Mouse (Mus musculus) small intestine, adult 2 months (tissue): ENCODE results near the gene Lsamp. TPM values are rescaled to one million over a fixed set of nuclear protein-coding genes. Genes with fewer than 3 reads are reported as not detected.

Source experiments
- H3K27ac ChIP-seq: fragments of 200-500 bp; 2 replicates; pipeline ENCODE4 v1.5.1; 2012; ENCODE audit warnings: low read depth, low read length, control low read depth, inconsistent platforms; ENCODE audit not compliant: insufficient read depth
- H3K27me3 ChIP-seq: fragments of 200-500 bp; 2 replicates; pipeline ENCODE4 v1.6.1; 2012; ENCODE audit warnings: mild to moderate bottlenecking, moderate library complexity, low read length, inconsistent platforms; ENCODE audit not compliant: control insufficient read depth, insufficient read depth
- H3K36me3 ChIP-seq: fragments of 200-500 bp; 2 replicates; pipeline ENCODE4 v1.6.1; 2012; ENCODE audit warnings: mild to moderate bottlenecking, low read length, control low read depth, inconsistent platforms; ENCODE audit not compliant: control insufficient read depth, insufficient read depth
- H3K4me1 ChIP-seq: fragments of 200-500 bp; 2 replicates; pipeline ENCODE4 v1.6.1; 2012; ENCODE audit warnings: low read length, inconsistent platforms, mixed read lengths; ENCODE audit not compliant: control insufficient read depth, insufficient read depth, insufficient read length
- H3K4me3 ChIP-seq: fragments of 200-500 bp; 2 replicates; pipeline ENCODE4 v1.5.1; 2012; ENCODE audit warnings: low read depth, mild to moderate bottlenecking, control low read depth, inconsistent platforms, low read length, moderate library complexity
- CTCF ChIP-seq: fragments of 200-500 bp; IDR thresholded peaks from 2 replicates; pipeline ENCODE4 v1.5.1; 2012; ENCODE audit warnings: low read depth, mild to moderate bottlenecking, control low read depth, inconsistent platforms, low read length, moderate library complexity, mixed read lengths; ENCODE audit not compliant: insufficient replicate concordance, insufficient read length; ENCODE audit errors: extremely low read depth
- POLR2A ChIP-seq: fragments of 200-500 bp; IDR thresholded peaks from 2 replicates; pipeline ENCODE4 v1.6.1; 2012; ENCODE audit warnings: low read depth, mild to moderate bottlenecking, control low read depth, inconsistent platforms, low read length, moderate library complexity
- WGBS: fragments of 180-500 bp; shearing (Covaris S2); methylation state at CpG from one replicate; pipeline ENCODE4 v1.1.7; 2018; 5-methylcytosine and 5-hydroxymethylcytosine counted together
- polyA plus RNA-seq: library from polyadenylated mRNA; depleted of rRNA; stranded (reverse); fragments of >200 nt; gene quantifications from 2 replicates; pipeline ENCODE4 v1.2.3, GENCODE M21; 2012

Lsamp gene
- polyA plus RNA-seq, 1 experiment = 0.08 TPM

- Histone ChIP-seq H3K4me3 (no peak overlapping the region), H3K4me1 (no peaks in the 10 kb centered on the region), H3K27ac (no peak overlapping the region), H3K36me3 (no peaks in the 10 kb centered on the region), H3K27me3 (no peaks in the 10 kb centered on the region)
- WGBS = 51% methylated on average over 1 of the region's 1 CpGs
- TF ChIP-seq POLR2A = no peak
- TF ChIP-seq CTCF = no peak
These were observed 26.9 kb downstream of the Lsamp start for GRCm38 (mm10) chr16:40011106-40011505.

GRCm38 (mm10) chr16:40022611-40023010, 38.5 kb downstream of the Lsamp start:
- no peak overlapping the region for H3K4me3 ChIP-seq
- 75% methylated on average over 3 of the region's 3 CpGs for WGBS
- no peaks in the 10 kb centered on the region for H3K27me3 ChIP-seq
- TF ChIP-seq POLR2A = no peak
- no peak for TF ChIP-seq CTCF
- no peaks in the 10 kb centered on the region for H3K4me1 ChIP-seq
- no peak overlapping the region for H3K27ac ChIP-seq
- H3K36me3 ChIP-seq = no peaks in the 10 kb centered on the region

GRCm38 (mm10) chr16:40036719-40037118, 52.6 kb downstream of the Lsamp start:
- 61% methylated on average over 1 of the region's 1 CpGs for WGBS
- Histone ChIP-seq H3K4me1 (no peaks in the 10 kb centered on the region), H3K4me3 (no peak overlapping the region), H3K27ac (no peak overlapping the region), H3K27me3 (no peaks in the 10 kb centered on the region), H3K36me3 (no peaks in the 10 kb centered on the region)
- TF ChIP-seq POLR2A = no peak
- no peak for TF ChIP-seq CTCF

GRCm38 (mm10) chr16:40059546-40059945, 75.4 kb downstream of the Lsamp start:
- TF ChIP-seq CTCF = no peak
- no peak for TF ChIP-seq POLR2A
- Histone ChIP-seq H3K36me3 (no peaks in the 10 kb centered on the region), H3K27ac (no peak overlapping the region), H3K4me3 (no peak overlapping the region), H3K4me1 (no peaks in the 10 kb centered on the region), H3K27me3 (no peaks in the 10 kb centered on the region)
- WGBS = 55% methylated on average over 2 of the region's 2 CpGs

DNA sequence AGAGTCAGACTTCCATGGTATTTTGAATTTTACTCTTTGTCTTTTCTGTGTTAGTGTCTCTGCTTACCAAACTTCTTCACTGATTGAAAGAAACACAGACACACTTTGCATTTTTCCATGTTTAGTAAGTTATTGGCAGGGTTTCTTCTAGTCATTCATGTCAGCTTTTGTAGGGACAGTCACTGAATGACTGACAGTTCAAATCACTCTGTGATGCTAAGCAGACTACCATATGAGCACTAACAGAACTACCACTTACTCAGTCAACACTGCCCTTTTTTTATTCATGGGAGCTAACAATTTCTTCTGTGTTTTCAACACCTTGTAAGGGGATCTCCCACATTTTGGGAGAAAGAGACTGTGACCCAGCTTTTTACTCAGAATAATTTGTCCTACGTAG, 75.8 kb downstream of the Lsamp start:
- TF ChIP-seq POLR2A (no peak), CTCF (no peak)
- H3K4me3 ChIP-seq = no peak overlapping the region
- no peaks in the 10 kb centered on the region for H3K27me3 ChIP-seq
- no peaks in the 10 kb centered on the region for H3K36me3 ChIP-seq
- no peak overlapping the region for H3K27ac ChIP-seq
- 50% methylated on average over 1 of the region's 1 CpGs for WGBS
- H3K4me1 ChIP-seq = no peaks in the 10 kb centered on the region

GRCm38 (mm10) chr16:40060491-40060890, 76.3 kb downstream of the Lsamp start:
- TF ChIP-seq CTCF (no peak), POLR2A (no peak)
- H3K27me3 ChIP-seq = no peaks in the 10 kb centered on the region
- no peak overlapping the region for H3K4me3 ChIP-seq
- 53% methylated on average over 2 of the region's 2 CpGs for WGBS
- H3K27ac ChIP-seq = no peak overlapping the region
- no peaks in the 10 kb centered on the region for H3K36me3 ChIP-seq
- H3K4me1 ChIP-seq = no peaks in the 10 kb centered on the region

DNA sequence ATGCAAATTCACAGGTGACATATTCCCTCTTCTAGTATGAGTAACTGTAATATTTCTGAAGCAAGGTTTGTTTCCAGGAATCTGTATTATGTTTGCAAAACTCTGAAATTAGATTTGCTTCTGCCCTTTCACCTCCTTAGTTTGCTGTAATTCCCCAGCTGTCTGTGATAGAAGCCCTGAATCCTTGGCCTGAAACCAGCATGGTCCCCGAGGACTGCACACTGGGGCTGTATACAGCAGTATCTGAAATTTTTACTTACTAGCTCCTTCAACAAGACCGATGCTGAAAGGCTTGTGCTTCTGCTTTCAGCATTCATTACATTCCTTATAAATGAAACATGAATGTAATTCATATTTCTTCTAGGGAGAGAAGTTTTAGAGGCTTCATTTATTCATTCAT, 91.4 kb downstream of the Lsamp start:
- no peak for TF ChIP-seq POLR2A
- TF ChIP-seq CTCF = no peak
- no peaks in the 10 kb centered on the region for H3K27me3 ChIP-seq
- no peak overlapping the region for H3K27ac ChIP-seq
- no peaks in the 10 kb centered on the region for H3K4me1 ChIP-seq
- 60% methylated on average over 2 of the region's 2 CpGs for WGBS
- no peaks in the 10 kb centered on the region for H3K36me3 ChIP-seq
- H3K4me3 ChIP-seq = no peak overlapping the region

- no peaks in the 10 kb centered on the region for H3K36me3 ChIP-seq
- TF ChIP-seq POLR2A (no peak), CTCF (no peak)
- H3K4me3 ChIP-seq = no peak overlapping the region
- 66% methylated on average over 3 of the region's 3 CpGs for WGBS
- no peaks in the 10 kb centered on the region for H3K27me3 ChIP-seq
- no peak overlapping the region for H3K27ac ChIP-seq
- no peaks in the 10 kb centered on the region for H3K4me1 ChIP-seq
These were observed 96.1 kb downstream of the Lsamp start for GRCm38 (mm10) chr16:40080224-40080623.
